Mouse (Mus musculus) monocyte, adult 5-6 weeks (primary cell): Measurements from ENCODE around the gene Tesmin. TPM values are rescaled to one million over a fixed set of nuclear protein-coding genes. Genes with fewer than 3 reads are reported as not detected.

ENCODE experiments used
- ATAC-seq: fragments of 153-309, 156-312 bp; replicated peaks from 2 replicates; pipeline ENCODE4 v1.8.0; 2017; ENCODE audit warnings: mild to moderate bottlenecking; ENCODE audit not compliant: low TSS enrichment, insufficient number of reproducible peaks, severe bottlenecking, poor library complexity, low FRiP score
- total RNA-seq: library from RNA; stranded (forward); fragments of 200-1000, 200-491, 200-594 nt; gene quantifications from 3 replicates; pipeline ENCODE4 v1.2.3, GENCODE M21; 2017

The Tesmin gene
- total RNA-seq = 1.7 to 4.3 TPM (median 2.6 TPM) in 3 replicates

DNA sequence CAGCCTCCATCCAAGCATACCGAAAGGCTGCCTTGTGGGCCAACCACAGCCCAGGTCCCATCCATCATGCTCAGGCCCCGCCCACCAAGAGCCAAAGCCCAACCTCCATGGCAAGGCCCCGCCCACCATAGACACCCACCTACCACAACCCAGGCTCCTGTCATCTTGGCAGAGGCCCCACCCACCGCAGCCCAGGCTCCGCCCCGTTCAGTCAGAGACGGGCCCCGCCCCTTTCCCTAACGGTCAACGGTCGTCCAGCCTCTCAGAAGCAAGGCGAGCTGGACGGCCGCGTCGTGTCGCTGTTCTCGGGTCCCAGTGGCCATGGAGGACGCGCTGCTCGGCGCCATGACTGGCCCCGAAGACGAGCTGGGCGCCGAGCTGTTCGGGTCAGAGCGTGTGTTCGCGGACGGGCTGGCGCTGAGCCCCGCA, at the start of gene Tesmin:
Gene Tesmin, plus strand, starts transcription at position 229 of the 429 bp plus-strand sequence.
- peak; percentile 83 for ATAC-seq

DNA sequence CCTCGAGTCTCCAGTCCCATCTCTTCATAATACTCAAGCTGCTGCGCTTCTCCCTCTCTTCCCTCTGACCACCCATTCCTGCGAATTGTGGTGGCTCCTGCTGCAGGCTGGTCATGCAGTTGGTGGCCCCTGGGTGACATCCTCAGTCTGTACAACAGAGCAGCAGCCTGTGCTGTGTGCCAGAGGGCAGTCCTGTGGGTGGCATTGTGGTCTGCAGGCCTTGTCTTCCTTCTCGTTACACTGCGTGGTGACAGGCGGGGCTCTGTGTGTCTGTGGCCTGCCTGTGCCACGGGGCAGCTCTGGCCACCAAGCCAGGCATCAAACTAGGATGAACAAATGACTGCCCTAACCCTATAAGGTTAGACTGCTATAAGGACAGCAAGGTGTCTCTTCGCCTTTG, 49.5 kb upstream of the Tesmin start:
- ATAC-seq = no peak

DNA sequence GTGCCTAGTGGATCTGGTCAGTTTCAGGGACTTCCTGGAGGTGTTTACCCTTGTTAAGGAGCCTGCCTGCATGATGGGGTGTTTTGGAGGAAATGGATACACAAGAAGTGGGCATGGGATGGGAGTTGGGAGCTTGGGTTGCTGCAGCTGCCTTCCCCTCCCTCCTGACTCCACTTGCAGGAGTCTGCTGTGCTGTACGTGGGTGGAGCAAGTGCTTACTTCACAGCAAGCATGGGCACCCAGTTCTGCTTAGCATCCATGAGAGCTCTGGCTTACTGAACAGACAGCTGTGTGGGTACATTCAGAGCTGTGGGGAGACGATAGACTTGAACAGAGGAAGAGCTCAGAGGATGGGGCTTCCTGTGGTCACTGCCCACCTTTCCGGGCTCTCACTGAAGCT, 47.6 kb upstream of the Tesmin start:
- ATAC-seq = no peak

DNA sequence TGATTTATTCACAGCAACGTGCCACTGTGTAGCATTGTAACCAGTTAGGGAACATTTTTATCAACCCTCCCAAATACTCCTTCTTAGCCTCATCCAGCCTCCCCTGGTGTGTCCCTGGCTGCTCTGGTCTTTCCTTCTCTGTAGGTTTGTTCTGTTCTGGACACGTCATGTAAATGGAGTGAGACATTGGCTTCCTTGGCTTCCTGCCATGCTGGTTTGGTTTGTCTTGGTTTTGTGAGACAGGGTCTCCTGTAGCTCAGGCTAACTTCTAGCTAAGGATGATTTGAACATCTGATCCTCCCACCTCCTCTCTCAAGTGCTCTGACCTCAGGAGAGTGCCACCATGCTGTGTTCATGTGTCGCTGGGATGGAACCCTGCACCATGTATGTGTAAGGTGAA, 44.7 kb upstream of the Tesmin start:
- no peak for ATAC-seq

DNA sequence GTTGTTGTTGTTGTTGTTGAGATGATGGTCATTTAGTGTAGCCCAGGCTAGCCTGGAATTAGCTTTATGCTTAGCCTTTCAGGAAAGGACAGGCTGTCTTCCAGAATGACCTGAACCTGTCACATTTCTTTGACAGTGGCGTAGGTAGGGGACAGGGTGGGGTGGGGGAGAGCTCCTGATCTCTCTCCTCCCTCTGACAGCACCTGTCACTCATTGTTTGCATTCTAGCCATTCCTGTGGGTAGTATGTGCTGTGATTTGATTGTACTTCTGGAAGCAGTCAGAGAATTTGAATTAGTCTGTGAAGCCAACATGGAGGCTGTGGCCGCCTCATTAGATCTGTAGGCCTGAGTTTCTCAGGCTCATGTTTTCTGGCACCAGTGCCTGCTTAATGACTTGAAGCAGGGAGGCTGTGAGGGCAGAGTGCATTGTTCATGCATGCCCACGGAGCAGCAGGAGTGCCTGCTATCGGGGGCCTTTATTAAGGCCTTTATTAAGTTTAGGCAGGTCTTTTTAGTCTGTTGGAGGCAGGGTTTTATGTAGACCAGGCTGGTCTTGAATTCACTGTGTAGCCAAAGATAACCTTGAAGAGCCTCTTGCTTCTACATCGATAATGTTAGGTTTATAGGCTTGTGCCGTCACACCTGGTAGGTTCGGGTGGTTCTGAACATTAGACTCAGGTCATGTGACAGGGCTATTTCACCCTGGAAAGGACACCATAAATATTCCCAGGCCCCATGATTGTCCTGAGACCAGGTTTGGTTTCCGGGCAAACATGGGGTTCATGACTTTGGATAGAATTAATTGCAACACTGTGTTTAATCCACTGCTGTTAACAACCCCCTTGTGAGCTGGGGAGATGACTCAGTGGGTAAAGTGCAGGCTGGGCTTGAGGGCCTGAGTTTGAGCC, 43.8 kb upstream of the Tesmin start:
- ATAC-seq = no peak

DNA sequence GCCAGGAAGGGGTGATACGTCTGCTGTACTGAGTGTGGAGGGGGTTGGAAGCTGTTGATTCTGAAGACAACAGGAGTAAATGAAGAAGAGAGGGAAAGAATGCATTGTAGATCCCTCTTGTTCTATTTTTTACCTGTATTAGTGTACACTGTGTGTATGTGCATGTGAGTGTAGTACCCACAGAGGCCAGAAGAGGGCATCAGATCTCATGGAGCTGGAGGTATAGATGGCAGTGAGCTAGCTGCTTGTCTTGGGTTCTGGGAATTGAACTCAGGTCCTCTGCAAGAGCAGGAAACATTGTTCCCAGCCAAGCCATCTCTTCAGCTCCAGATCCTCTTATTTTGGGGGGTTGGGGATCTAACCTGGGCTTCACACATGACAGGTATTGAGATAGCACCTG, 40.9 kb upstream of the Tesmin start:
- ATAC-seq = no peak

DNA sequence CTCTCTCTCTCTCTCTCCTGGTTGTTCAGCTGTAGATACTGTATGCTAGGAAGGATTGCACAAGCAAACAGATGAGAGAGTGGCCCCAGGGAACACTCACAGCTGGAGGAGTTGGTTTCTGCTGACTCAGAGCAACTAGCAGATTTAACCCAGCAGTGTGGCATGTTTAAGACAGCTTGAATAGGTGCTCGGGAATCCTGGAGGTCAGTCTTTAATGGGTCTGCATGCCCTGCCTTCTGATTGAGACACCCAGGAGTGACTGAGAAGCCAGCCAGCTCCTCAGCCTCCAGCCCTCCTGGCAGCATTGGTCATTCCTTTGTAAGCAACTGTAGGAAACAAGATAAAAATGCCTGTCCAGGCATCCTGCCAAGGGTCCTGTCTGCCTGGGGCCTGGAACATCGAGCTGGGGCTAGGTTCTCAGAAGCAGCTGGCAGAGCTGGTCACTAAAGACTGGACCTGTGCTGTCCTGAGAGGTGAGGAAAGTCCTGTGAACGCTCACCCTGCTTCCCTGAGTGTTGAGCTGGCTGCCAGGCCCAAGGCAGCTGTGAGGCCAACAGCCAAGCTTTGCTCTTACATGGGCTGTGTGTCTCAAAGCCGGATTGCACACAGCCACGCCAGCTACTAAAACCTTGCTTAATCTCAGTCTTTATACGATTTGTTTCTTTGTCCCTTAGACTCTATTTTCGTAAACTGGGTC, 35.1 kb upstream of the Tesmin start:
- ATAC-seq = no peak

DNA sequence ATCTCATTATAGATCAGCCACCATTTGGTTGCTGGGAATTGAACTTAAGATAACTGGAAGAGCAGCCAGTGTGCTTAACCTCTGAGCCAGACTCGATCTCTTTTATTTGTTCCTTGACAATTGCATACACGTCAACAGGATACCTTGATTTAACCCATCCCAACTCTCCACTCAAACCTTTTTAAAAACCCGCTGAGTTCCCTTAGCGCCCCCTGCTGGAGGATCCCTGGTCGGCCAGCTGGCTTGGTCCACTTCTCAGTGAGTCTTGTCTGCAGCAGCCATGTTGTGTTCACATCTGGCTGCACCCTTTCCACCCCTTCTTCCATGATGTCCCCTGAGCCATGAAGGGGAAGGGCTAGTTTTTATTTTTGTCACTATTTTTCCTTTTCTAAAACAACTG, 33.6 kb upstream of the Tesmin start:
- ATAC-seq = no peak

DNA sequence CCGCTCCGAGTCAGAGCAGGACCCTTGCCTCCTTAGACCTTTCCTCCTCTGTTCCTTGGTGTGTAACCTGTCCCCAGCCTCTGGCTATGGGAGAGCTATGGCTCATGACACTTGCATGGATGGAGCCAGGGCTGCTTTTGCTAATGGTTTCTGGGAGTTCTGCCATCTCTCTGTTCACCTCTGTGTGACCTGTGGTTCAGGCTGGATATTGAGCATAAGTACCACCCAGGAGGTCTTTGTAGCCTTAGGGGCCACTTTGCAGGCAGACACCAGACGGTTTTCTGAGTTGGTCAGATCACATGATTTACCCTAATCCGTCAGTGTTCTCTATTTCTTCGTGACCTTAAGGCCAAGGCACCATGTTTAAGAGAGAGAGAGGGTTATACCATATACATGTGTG, 32.1 kb upstream of the Tesmin start:
- ATAC-seq = no peak

DNA sequence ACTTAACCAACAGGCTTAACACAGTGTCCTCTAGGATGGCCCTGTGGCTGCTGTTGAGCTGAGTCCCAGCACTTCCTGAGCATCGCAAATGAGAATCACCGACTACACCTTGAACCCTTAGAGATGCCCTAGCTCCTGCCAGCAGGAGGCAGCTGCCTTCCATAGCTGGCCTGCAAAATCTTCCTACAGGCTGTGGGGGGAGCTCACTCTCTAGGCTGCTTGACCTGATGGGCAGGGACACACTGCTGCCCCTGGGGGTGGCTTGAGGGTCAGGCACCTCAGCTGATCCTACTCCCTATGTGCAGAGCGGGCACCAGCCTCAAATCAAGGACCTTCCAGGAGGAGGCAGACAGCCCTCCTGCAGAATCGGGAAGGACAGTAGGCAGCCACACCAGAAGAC, 31.0 kb upstream of the Tesmin start:
- ATAC-seq = no peak

DNA sequence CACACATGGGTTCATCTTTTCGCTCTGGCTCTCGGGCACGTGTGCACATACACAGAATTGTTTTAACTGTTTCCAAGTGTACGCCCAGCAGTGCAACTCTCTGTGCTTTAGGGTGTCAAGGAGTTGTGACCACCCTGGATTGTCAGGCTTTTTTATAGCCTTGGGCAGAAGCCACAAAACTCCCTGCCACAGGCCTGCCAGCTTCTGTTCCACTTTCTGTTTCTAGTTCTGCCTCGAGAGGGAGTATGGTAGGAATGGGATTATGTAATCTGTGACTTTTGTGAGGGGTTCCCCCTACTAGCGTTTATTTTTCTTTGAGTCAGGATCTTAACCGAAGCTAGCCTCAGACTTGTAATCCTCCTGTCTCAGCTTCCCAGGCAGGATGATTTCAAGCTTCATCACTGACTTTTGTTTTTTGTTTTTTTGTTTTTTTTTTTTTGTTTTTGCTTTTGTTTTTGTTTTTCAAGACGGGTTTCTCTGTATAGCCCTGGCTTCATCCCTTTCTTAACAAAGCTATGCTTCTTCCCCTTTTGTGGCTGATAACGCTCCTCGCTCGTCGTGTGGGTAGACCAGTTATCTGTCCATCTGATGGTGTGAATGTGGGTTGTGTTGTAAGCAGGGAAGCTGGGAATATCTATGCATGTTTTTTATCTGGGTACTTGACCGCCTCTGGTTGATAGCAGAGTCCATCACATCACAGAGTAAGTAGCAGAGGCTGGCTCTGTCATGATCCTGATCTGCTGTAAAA, 28.6 kb upstream of the Tesmin start:
- ATAC-seq = peak; percentile 55

DNA sequence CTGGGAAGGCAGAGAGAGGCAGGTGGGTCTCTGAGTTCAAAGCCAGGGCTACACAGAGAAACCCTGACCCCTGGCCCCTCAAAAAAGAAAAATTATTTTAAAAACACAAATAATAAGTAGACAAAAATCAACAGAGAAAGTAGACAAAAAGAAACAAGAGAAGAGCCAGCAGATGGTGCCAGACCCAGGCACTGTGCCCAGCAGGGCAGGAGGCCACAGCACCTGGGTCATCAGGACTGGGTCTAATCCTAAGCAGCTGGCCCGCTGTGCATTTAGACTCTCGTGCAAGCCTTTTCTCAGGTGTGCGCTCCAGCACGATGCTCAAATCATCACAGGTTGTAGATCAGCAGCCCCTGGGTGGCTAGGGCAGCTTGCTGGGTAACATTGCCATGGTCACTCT, 25.1 kb upstream of the Tesmin start:
- no peak for ATAC-seq

DNA sequence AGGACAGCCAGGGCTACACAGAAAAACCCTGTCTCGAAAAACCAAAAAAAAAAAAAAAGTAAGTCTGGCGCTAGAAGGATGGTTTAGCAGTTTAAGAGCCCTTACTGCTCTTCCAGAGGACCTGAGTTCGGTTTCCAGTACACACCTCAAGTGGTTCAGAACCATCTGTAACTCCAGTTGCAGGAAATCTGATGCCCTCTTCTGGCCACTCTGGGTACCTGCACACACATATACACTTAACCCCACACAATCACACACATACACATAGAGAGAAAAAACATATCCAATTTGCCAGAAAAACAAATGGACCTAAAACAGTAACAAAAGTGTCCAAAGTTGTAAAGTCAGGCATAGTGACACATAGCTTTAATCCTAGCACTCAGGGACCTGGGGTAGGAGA, 23.6 kb upstream of the Tesmin start:
- ATAC-seq = no peak

DNA sequence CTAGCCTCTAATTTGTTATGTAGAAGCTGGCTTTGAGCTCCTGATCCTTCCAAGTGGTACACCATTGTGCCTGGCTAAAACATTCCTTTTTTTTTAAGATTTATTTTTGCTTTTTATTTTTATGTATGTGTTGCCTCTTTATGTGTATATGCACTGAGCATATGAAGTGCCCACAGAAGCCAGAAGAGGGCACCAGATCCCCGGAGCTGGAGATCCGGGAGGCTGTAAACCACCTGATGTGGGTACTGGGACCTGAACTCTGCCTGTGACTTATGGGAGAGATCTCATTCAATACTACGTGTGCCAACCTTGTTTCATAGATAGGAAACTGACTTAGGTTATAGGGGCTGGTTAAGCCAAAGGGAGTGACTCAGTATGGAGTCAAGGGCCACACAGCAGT, 20.4 kb upstream of the Tesmin start:
- no peak for ATAC-seq

DNA sequence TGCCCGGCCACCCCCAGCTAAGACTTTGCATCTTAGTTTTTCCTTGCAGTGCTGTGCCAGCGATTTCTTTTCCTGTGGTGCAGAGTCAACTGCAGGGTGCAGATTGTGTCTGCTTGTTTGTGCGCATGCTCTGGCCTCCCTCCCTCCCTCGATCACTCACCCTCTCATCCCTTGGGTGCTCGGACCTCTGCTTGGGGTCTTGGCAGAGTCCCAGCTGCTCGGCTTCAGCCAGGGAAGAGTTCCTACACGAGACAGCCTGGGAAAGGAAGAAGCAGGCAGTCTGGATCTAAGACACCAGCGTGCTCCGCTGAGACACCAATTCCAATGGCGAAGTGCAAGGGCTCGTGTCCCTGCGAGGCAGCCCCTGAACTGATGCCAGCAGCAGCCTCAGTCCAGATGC, 15.3 kb upstream of the Tesmin start:
- no peak for ATAC-seq

DNA sequence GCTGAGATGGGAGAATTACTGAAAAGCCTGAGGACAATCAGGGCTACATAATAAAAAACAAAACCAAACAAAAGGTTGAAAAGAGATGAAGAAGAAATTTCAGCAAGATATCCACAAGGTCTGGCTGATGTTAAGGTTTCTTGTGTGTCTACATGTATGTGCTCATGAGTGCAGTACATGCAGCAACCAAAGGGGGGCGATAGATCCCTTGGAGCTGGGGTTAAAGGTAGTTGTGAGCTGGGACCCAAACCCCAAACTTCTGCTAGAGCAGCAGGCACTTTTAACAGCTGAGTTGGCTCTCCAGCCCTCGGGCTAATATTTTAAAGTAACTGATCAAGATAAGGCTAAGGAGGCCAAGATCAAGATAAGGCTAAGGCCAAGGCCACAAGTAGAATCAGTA, 14.6 kb upstream of the Tesmin start:
- ATAC-seq = no peak

DNA sequence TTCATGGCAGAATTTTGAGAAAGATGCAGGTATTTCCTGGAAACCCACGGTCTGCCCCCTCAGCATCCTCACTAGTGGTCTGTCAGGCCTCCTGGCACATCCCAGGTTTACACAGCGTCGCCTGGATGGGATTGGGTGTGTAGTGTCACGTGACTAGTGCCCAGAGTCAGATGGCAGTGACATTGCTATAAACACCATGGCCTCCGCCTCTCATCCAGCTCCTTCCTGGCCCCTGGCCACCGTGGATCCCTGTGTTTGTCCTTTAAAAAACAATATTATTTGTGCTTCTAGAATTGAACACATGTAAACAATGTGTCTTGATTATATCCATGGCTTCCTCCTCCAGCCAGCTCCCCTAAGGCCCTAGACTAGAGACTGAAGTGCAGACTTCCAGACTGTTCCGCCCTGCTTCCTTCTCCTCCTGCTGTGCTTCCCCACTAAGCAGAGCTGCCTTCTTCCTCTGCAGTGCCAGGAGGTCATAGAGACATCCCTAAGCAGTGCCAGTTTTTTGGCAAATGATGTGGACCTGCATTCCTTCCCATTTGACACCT, 12.6 kb upstream of the Tesmin start:
- no peak for ATAC-seq

DNA sequence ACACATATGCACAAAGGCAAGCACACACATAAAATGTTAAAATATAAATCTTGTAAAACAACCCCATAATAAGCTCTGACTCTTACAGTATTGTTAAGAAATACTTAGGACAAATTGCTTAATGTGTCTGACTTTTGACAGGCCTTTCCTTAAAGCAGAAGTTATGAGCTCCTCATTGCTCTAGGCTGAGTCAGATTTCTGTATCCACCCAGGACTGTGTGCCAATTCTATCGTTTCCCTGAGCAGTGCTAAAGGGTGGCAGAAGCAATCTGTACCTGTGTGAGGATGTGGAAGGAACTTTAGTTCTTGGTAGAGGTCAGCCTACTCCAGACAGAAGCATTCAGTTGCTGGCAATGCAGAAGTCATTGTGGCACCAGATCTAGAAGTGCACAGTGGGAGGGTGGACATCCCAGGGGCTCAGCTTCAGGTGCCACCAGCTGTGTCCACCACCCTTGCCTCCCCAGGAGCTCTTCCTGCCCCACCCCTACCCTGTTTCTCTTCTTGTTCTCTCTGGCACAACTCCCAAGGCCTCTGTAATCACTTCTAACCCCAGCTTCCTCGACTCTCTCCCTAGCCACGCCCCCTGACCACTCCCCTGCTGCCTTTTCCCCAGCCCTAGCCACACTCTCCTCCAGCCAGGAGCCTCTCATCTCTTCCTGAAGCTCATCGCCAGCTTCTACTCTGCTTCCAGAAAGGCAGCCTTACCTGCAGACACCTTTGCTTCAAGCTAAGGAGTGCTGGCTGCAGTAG, 11.5 kb upstream of the Tesmin start:
- ATAC-seq = peak; percentile 59

DNA sequence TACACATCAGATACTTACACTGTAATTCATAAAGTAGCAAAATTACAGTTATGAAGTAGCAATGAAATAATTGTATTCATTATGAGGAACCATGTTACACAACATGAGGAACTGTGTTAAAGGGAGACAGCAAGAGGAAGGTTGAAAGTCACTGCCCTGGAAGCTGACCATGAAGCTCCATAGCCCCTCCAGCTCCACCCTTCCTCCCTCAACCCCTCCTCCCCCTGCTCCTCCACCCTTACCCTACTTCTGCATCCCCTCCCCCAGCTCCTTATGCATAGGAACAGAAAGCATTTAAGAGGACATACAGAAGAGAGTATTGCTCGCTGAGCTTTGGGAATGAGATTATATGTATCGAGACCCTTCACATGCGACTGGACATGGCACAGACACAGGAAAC, 10.0 kb upstream of the Tesmin start:
- ATAC-seq = peak; percentile 74
